Mouse (Mus musculus) ES-CJ7 (cell line): ENCODE measurements around the gene Zfp882.
"Not testable (repeated sequence)": the region's sequence is repeated elsewhere in the genome, so short reads cannot be mapped to it uniquely, and the experiment has no call there.

Experiments
- DNase-seq: peaks from one replicate; pipeline ENCODE4 v3.0.0; 2011; ENCODE audit warnings: low read depth, low spot score

Gene Zfp882

GRCm38 (mm10) chr8:71908309-71909261 lies at the start of gene Zfp882, which contains the start of gene Zfp617:
TSS of gene Zfp882 (plus strand) at chr8:71908608.
TSS of gene Zfp617 (plus strand) at chr8:71908635.
- peak; percentile 95 for DNase-seq

GRCm38 (mm10) chr8:71861551-71861950 lies 46.9 kb upstream of the Zfp882 start:
- not testable (repeated sequence) for DNase-seq

DNA sequence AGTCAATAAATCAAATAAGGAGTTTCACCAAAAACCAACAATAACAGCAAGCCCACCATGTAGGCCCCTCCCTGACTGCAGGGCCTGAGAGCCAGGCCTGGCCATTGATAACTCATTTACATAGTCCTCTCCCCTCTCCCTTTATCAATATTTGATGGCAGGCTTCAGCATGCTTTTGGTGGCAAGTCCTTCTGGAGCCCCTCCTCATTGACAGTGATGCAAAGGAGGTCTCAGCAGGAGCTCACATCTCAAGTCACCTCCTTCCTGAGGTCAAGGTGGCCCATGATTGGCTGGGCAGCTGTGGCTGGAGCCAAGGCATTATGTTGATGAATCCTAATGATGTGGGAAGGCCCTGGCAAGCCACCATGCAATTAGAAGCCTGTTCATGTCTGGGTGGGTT lies 46.4 kb upstream of the Zfp882 start:
- DNase-seq: not testable (repeated sequence)

GRCm38 (mm10) chr8:71881618-71882274 lies 26.7 kb upstream of the Zfp882 start, which contains the start of gene Zfp709:
TSS of gene Zfp709 (plus strand) at chr8:71882019.
- peak; percentile 42 for DNase-seq

DNA sequence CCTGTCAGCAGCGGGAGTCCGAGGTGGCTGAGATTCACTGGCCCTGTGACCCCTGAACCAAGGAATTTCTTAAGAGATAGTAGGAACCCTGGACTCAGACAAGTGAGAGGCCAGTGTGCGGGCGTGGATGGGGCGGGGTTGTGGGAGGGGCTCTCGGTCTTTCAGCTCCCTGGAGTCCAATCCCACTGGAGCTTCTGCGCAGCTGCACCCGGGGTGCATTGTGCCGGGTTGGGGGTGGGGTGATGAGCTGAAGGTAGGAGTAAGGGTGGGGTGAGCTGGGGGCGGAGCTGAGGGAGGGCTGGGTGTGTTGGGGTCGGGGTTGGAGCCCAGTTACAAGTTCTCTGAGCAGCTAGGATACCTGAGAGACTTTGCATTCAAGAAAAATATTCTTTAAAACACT lies 7.7 kb upstream of the Zfp882 start:
- DNase-seq: peak; percentile 68

- not testable (repeated sequence) for DNase-seq
Measured at GRCm38 (mm10) chr8:71903084-71903483, 5.3 kb upstream of the Zfp882 start.

- DNase-seq: no peak
Measured at GRCm38 (mm10) chr8:71906809-71907208, 1.6 kb upstream of the Zfp882 start.

GRCm38 (mm10) chr8:71907798-71908257 lies 580 bp upstream of the Zfp882 start:
- DNase-seq: no peak

- no peak for DNase-seq
Measured at GRCm38 (mm10) chr8:71912286-71912685, 3.9 kb downstream of the Zfp882 start.

- DNase-seq: peak; percentile 98
Measured at GRCm38 (mm10) chr8:71922567-71923401, 14.4 kb downstream of the Zfp882 start.

- no peak for DNase-seq
Measured at GRCm38 (mm10) chr8:71925791-71926190, 17.4 kb downstream of the Zfp882 start.

- no peak for DNase-seq
Measured at GRCm38 (mm10) chr8:71926551-71926950, 18.1 kb downstream of the Zfp882 start.

- DNase-seq: no peak
Measured at GRCm38 (mm10) chr8:71927779-71928178, 19.4 kb downstream of the Zfp882 start.

GRCm38 (mm10) chr8:71938037-71938436 lies 29.6 kb downstream of the Zfp882 start:
- DNase-seq: not testable (repeated sequence)

GRCm38 (mm10) chr8:71940293-71941208 lies 32.1 kb downstream of the Zfp882 start:
- DNase-seq: no peak

- no peak for DNase-seq
Measured at GRCm38 (mm10) chr8:71941776-71942175, 33.4 kb downstream of the Zfp882 start.

- no peak for DNase-seq
Measured at GRCm38 (mm10) chr8:71948624-71949023, 40.2 kb downstream of the Zfp882 start.

DNA sequence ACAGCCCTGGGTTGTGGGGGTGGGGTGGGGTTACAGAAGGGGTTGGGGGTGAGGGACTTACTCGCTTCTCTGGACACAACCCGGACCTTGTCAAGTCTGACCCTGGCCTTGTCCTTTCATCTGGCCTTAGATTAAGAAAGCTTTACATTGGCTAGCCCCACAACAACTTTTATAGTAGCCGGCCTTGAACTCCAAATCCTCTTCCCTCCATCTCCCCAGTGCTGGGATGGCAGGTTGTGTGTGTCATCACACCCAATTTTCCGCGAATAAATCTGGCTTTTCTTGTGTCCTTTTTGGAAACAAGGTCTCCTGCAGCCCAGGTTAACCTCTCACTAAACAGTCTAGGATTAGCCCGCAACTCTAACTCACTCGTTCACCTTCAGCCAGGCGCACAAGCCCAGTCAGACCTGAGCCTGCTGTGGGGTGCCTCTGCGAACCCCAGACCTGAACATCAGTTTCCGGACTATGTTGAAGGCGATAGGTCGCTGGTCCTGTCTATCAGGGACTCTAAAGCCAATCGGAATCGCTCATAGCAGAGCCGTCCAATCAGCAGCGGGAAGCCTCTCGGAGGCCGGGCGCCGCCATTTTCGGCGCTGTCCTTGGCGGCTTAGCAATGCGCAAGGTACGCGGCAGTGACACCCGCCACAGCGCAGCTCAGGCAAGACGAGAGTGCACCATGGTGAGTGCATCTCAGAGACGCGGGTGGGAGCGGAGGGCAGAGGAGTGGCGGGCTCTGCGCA lies 42.2 kb downstream of the Zfp882 start, which contains the start of gene Zfp961:
Gene Zfp961 (plus strand): TSS at position 557 of the 740 bp plus-strand sequence.
- peak; percentile 100 for DNase-seq

GRCm38 (mm10) chr8:71951436-71952161 lies 43.2 kb downstream of the Zfp882 start:
- DNase-seq: peak; percentile 85
